Mouse (Mus musculus) midbrain, embryonic 14.5 days (tissue): ENCODE measurements at regions not wholly inside any gene's neighbourhood (a gene's known extent, or its start where the extent isn't known, plus 50 kb on each side); places are given as distances from the start of the nearest gene placed in this dataset.

ENCODE experiments used
- ATAC-seq: fragments of 200-750 bp; cut with Nextera tagmentation; 2 replicates; pipeline ENCODE4 v1.8.0; 2017; ENCODE audit warnings: moderate number of reproducible peaks, moderate library complexity; ENCODE audit not compliant: low FRiP score, low TSS enrichment
- DNase-seq: peaks from one replicate; pipeline ENCODE4 v3.0.0-alpha.2; 2015
- H3K27ac ChIP-seq: fragments of 300-500 bp; sonication (generic); replicated peaks from 2 replicates; pipeline ENCODE4 v1.5.1; 2014; ENCODE audit warnings: mild to moderate bottlenecking, low read depth, low read length, moderate library complexity
- H3K27me3 ChIP-seq: fragments of 300-500 bp; sonication (generic); 2 replicates; pipeline ENCODE4 v1.6.1; 2014; ENCODE audit warnings: low read length, control low read depth, mixed read lengths; ENCODE audit not compliant: control insufficient read depth, insufficient read depth
- H3K36me3 ChIP-seq: fragments of 300-500 bp; sonication (generic); 2 replicates; pipeline ENCODE4 v1.6.1; 2014; ENCODE audit warnings: low read length, control low read depth; ENCODE audit not compliant: control insufficient read depth, insufficient read depth
- H3K4me1 ChIP-seq: fragments of 300-500 bp; sonication (generic); 2 replicates; pipeline ENCODE4 v1.6.1; 2014; ENCODE audit warnings: mild to moderate bottlenecking, antibody characterized with exemption, low read length, control low read depth; ENCODE audit not compliant: control insufficient read depth, insufficient read depth
- H3K4me2 ChIP-seq: fragments of 300-500 bp; sonication (generic); 2 replicates; pipeline ENCODE4 v1.6.1; 2014; ENCODE audit warnings: mild to moderate bottlenecking, low read length, moderate library complexity
- H3K4me3 ChIP-seq: fragments of 300-500 bp; sonication (generic); replicated peaks from 2 replicates; pipeline ENCODE4 v1.5.1; 2014; ENCODE audit warnings: low read depth, low read length
- H3K9ac ChIP-seq: fragments of 300-500 bp; sonication (generic); replicated peaks from 2 replicates; pipeline ENCODE4 v1.6.1; 2014; ENCODE audit warnings: mild to moderate bottlenecking, low read length, moderate library complexity
- H3K9me3 ChIP-seq: fragments of 300-500 bp; sonication (generic); 2 replicates; pipeline ENCODE4 v1.6.1; 2016; ENCODE audit warnings: low read length, control low read depth, mixed read lengths; ENCODE audit not compliant: control insufficient read depth
- WGBS: fragments of 180-500 bp; shearing (Covaris S2); extraction: QIAGEN DNeasy Blood & Tissue Kit; methylation state at CpG from one replicate; pipeline ENCODE4 v1.1.7; 2014; 5-methylcytosine and 5-hydroxymethylcytosine counted together

DNA sequence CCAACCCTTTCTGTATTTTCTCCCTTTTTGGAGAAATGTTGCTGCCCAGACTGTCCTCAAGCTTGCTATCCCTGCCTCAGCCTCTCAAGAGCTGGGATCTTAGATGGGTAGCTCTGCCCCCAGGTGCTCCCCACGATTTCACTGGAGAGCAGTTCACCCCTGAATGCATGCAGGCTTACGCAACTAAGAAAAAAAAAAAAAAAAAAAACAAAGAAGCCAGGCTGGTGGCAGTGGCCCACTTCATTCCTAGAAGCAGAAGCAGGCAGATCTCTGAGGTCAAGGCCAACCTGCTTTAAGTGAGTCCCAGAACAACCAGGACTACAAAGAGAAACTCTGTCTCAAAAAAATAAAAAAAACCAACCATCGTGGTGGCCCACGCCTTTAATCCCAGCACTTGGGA, 51.2 kb upstream of the Fbxo11 start:
- 90% methylated on average over 4 of the region's 4 CpGs for WGBS
- Histone ChIP-seq H3K4me2 (no peak overlapping the region), H3K27me3 (no peaks in the 10 kb centered on the region), H3K4me3 (no peak overlapping the region), H3K27ac (no peak overlapping the region), H3K4me1 (no peaks in the 10 kb centered on the region), H3K9me3 (no peaks in the 10 kb centered on the region), H3K36me3 (no peaks in the 10 kb centered on the region), H3K9ac (no peak overlapping the region)
- no peak for DNase-seq
- no peak for ATAC-seq

GRCm38 (mm10) chr17:88118714-88119113, 53.6 kb upstream of the Fbxo11 start:
- no peak for ATAC-seq
- no peaks in the 10 kb centered on the region for H3K27me3 ChIP-seq
- H3K36me3 ChIP-seq = no peaks in the 10 kb centered on the region
- no peaks in the 10 kb centered on the region for H3K9me3 ChIP-seq
- DNase-seq = no peak
- H3K27ac ChIP-seq = no peak overlapping the region
- no peak overlapping the region for H3K4me3 ChIP-seq
- no peak overlapping the region for H3K4me2 ChIP-seq
- whole genome bisulfite sequencing = 95% methylated on average over 4 of the region's 4 CpGs
- H3K9ac ChIP-seq = no peak overlapping the region
- H3K4me1 ChIP-seq = no peaks in the 10 kb centered on the region

DNA sequence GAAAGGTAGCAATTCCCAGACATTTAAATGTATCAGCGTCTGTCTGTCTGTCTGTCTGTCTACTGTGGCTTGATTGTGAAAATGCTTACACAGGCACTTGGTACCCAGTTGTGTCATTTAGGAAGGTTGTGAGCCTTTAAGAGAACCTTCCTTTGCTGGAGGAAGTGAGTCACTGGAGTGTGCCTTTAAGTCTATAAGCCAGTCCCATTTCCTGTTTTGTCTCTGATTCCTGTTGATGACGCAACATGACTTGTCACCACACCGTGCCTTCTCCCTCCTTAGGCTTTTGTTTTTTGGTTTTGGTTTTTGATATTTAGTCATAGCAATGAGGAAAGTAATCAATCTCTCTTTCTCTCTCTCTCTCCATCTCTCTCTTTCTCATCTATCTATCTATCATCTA, 58.6 kb upstream of the Fbxo11 start:
- Histone ChIP-seq H3K9ac (no peak overlapping the region), H3K4me3 (no peak overlapping the region), H3K4me2 (no peak overlapping the region), H3K27me3 (no peaks in the 10 kb centered on the region), H3K36me3 (no peaks in the 10 kb centered on the region), H3K4me1 (no peaks in the 10 kb centered on the region), H3K9me3 (no peaks in the 10 kb centered on the region), H3K27ac (no peak overlapping the region)
- ATAC-seq (no peak), DNase-seq (no peak)
- WGBS = 93% methylated on average over 3 of the region's 3 CpGs

DNA sequence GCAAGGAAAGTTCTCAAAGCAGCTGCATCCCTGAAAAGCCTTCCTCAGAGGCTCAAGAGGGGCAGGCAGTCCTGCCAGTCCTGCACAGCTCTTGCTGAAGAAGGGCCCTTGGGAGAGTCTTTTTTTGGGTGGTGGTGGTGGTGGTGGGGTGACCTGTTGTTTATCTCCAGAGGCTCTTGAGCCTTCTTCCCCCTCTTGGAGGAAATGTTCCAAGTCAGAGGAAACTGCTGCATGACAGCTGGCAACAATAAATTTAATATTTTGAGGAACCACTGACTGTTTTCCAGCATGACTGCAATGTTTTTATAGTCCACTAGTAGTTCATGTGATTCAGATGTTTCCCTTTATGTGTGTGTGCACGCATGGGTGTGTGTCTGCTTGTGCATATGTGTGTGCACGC, 62.0 kb upstream of the Fbxo11 start:
- DNase-seq (no peak), ATAC-seq (no peak)
- Histone ChIP-seq H3K36me3 (no peaks in the 10 kb centered on the region), H3K27ac (no peak overlapping the region), H3K4me2 (no peak overlapping the region), H3K9ac (no peak overlapping the region), H3K4me3 (no peak overlapping the region), H3K9me3 (no peaks in the 10 kb centered on the region), H3K27me3 (no peaks in the 10 kb centered on the region), H3K4me1 (no peaks in the 10 kb centered on the region)
- 92% methylated on average over 2 of the region's 2 CpGs for WGBS

GRCm38 (mm10) chr17:88131297-88131696, 66.2 kb upstream of the Fbxo11 start:
- ATAC-seq = no peak

GRCm38 (mm10) chr17:88131980-88132379, 66.9 kb upstream of the Fbxo11 start:
- Histone ChIP-seq H3K4me2 (no peak overlapping the region), H3K27ac (no peak overlapping the region), H3K4me3 (no peak overlapping the region), H3K9me3 (no peaks in the 10 kb centered on the region), H3K9ac (no peak overlapping the region), H3K36me3 (no peaks in the 10 kb centered on the region), H3K4me1 (no peaks in the 10 kb centered on the region), H3K27me3 (no peaks in the 10 kb centered on the region)
- ATAC-seq = no peak
- no peak for DNase-seq
- WGBS = 87% methylated on average over 5 of the region's 5 CpGs

More at GRCm38 (mm10) chr17:88131297-88131696, 66.2 kb upstream of the Fbxo11 start:
- Histone ChIP-seq H3K9me3 (no peaks in the 10 kb centered on the region), H3K4me3 (no peak overlapping the region), H3K27me3 (no peaks in the 10 kb centered on the region), H3K4me2 (no peak overlapping the region), H3K9ac (no peak overlapping the region), H3K36me3 (no peaks in the 10 kb centered on the region), H3K27ac (no peak overlapping the region), H3K4me1 (no peaks in the 10 kb centered on the region)
- DNase-seq = no peak
- 87% methylated on average over 4 of the region's 4 CpGs for WGBS

DNA sequence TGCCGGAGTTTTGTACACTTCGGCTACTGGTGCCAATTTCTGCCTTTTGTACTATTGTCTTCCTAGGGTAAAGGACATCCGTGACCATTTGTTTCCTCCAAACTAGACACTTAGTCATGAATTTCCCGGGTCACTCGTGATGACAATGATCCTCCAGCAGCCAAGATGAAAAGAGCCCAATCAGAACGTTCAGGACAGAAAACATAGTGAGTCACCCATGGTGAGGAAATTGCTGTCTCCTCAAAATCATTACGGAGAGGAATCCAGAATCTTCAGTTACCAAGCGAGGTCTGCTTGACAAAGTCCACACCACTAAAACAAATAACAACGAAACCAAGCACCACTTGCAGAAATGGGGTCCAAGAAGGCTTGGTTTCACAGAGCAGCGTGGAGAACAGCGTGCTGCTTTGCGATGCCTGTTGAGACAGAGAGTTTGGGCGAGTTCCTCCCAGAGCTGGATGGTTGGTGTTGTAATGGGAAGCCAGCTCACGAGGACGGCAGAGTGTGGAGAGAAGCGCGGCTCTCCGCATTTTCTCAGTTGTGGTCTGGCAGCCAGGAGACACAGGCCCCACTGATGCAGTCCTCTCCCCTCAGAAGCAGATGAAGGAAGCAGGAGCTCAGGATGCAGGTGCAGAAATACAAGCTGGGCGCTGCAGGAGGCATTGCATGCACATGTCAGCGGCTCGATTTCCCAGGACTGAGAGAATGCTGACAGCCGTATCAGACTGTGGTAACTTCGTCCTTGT, 67.7 kb upstream of the Fbxo11 start:
- no peaks in the 10 kb centered on the region for H3K36me3 ChIP-seq
- H3K9ac ChIP-seq = no peak overlapping the region
- 73% methylated on average over 23 of the region's 23 CpGs for WGBS
- ATAC-seq (no peak), DNase-seq (no peak)
- H3K27me3 ChIP-seq = no peaks in the 10 kb centered on the region
- no peaks in the 10 kb centered on the region for H3K9me3 ChIP-seq
- H3K4me3 ChIP-seq = no peak overlapping the region
- H3K27ac ChIP-seq = no peak overlapping the region
- H3K4me1 ChIP-seq = no peaks in the 10 kb centered on the region
- H3K4me2 ChIP-seq = no peak overlapping the region

- no peak for DNase-seq
- Histone ChIP-seq H3K27me3 (no peaks in the 10 kb centered on the region), H3K4me2 (no peak overlapping the region), H3K9ac (no peak overlapping the region), H3K4me1 (no peaks in the 10 kb centered on the region), H3K9me3 (no peaks in the 10 kb centered on the region), H3K4me3 (no peak overlapping the region), H3K36me3 (no peaks in the 10 kb centered on the region), H3K27ac (no peak overlapping the region)
- 92% methylated on average over 2 of the region's 2 CpGs for WGBS
- no peak for ATAC-seq
Measured at GRCm38 (mm10) chr17:88134546-88134945, 69.5 kb upstream of the Fbxo11 start.

DNA sequence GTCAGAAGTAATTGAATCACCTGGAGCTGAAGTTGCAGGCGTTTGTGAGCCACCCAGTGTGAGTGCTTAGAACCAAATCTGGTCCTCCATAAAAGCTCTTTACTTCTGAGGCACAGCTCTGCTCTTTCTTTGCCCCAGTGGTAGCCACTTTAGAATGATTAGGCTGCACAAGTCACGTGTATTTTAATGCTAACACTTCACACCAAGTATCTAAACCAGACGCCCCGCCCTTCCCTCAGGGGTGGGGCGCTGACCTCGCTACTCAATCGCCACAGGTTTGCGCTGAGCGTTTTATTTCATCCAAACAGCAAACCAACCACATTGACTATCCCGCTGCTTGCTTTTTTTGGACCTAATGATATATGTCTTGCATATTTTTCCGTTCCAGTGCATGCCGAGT, 76.4 kb upstream of the Fbxo11 start:
- no peak overlapping the region for H3K4me3 ChIP-seq
- WGBS = 42% methylated on average over 12 of the region's 12 CpGs
- H3K4me2 ChIP-seq = no peak overlapping the region
- H3K27me3 ChIP-seq = no peaks in the 10 kb centered on the region
- no peaks in the 10 kb centered on the region for H3K36me3 ChIP-seq
- H3K9ac ChIP-seq = no peak overlapping the region
- no peaks in the 10 kb centered on the region for H3K9me3 ChIP-seq
- H3K4me1 ChIP-seq = no peaks in the 10 kb centered on the region
- DNase-seq (no peak), ATAC-seq (no peak)
- H3K27ac ChIP-seq = no peak overlapping the region
